Mouse (Mus musculus) MEL-GATA-1-ER (cell line): Measurements from ENCODE around the gene Frrs1.
A peak's percentile ranks its signal among the peaks of the same experiment; 100 is the strongest.

ENCODE experiments used
- DNase-seq: peaks from one replicate; pipeline ENCODE4 v3.0.0-alpha.2; 2012; ENCODE audit warnings: low read depth; ENCODE audit errors: extremely low read depth

Frrs1 gene

GRCm38 (mm10) chr3:116848099-116848498, 11.2 kb upstream of the Frrs1 start:
- no peak for DNase-seq

GRCm38 (mm10) chr3:116848936-116849335, 10.3 kb upstream of the Frrs1 start:
- DNase-seq = no peak

- no peak for DNase-seq
Observed at GRCm38 (mm10) chr3:116850376-116850775, 8.9 kb upstream of the Frrs1 start.

DNA sequence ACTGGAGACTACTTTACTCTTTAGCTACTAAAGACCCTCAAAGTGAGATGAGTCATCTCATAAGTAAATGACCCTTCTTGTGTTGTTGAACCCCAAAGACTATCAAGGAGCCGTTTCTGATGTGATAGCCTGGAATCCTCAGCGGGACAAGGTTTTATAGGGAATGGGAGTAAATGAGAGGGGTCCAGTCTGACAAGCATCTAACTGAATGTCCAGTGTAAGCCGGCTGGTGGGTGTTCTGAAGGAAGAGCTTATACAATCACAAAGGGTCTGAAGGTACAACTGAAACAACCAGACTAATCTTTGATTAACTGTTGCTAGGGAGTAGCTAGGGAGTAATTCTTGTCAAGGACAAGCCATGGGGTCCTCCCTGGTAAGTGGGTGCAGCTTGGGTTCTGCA, 6.8 kb upstream of the Frrs1 start:
- no peak for DNase-seq

GRCm38 (mm10) chr3:116857611-116858010, 1.7 kb upstream of the Frrs1 start:
- DNase-seq = peak; percentile 80

- no peak for DNase-seq
Observed at GRCm38 (mm10) chr3:116859752-116860151, 488 bp downstream of the Frrs1 start.

DNA sequence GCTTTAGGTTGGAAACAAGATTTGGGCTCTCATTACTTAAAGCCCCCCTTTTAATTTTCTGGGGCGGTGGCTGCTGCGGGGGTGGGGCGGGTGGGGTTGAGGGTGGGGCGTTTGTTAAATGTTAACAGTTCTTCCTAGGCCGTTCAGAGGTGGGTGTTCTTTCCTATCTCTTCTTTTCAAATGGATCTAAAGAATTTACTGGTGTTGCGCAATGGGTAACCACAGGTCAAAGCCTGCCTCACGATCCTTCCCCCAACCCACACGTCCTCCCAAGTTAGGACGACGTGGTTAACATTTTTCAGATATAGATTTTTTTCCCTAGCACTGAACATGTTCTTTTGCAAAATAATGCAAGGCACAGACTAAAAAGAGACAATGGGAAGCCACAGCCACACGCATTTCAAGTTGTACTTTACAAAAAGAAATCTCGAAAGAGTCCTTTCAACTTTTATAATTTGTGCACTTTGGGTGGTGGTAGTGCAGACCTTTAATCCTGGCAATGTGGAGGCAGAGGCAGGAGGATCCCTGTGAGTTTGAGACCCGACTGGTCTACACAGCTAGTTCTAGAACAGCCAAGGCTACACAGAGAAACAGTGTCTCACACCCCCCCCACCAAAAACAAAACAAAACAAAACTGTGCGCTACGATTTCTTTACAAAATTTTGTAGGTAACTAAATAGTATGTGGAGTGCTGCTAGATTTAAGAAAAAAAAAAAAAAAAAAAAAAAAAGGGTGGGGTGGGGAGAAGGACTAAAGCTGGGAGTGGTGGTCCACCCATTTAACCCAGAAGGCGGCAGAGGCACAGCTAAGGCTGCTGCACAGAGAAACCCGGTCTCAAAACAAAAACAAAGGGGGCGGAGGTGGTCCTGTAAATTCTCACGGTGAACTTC, 1.3 kb downstream of the Frrs1 start:
- peak; percentile 86 for DNase-seq

DNA sequence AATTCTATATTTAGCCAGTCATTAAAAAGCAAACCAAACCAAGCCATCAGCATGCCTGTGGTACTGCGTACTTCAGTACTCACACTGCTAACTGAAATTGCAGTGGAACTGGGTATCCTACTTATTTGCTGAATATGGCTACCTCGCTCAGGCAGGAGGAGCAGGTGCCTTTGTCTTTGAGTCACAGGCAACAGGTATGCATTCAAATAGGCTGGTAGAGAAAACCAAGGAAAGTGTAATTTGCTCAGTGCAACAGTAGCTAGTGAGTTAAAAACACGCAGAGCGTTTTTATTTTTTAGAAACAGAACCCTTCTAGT, 1.9 kb downstream of the Frrs1 start:
- no peak for DNase-seq

GRCm38 (mm10) chr3:116861540-116862067, 2.3 kb downstream of the Frrs1 start:
- peak; percentile 80 for DNase-seq

GRCm38 (mm10) chr3:116862621-116863020, 3.4 kb downstream of the Frrs1 start:
- DNase-seq = no peak

DNA sequence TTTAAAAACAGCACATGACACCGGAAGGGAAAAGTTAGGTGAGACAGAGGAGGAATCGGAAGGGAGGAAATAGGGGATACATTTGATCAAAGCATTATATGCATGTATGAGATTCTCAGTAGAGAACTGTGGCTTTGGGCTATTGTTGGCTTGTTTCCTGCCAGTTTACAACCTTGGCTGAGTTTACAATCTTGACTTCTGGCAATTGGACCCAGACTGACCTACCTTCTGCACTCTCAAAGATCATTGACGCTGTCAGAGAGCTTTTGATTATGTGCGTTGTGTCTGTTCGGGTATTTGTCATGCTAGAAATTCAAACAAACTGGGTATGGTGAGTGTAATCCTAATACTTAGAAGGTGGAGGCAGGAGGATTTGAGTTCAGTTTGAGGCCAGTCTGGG, 5.2 kb downstream of the Frrs1 start:
- DNase-seq = no peak

DNA sequence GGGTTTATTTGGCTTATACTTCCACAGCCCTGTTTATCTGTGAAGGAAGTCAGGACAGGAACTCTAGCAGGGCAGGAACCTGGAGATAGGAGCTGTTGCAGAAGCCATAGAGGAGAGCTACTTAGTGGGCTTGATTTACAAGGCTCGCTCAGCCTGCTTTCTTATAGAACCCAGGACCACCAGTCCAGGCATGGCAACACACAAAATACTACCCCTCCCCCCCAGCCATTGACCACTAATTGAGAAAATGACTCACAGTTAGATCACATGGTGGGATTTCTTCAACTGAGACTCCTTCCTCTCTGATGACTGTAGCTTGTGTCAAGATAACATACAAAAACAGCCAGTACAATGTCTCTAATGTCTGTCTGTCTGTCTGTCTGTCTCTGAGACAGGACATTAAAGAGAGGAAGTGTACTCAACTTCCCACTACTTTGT, 6.0 kb downstream of the Frrs1 start:
- DNase-seq = peak; percentile 91

- no peak for DNase-seq
Observed at GRCm38 (mm10) chr3:116870372-116870771, 11.1 kb downstream of the Frrs1 start.

DNA sequence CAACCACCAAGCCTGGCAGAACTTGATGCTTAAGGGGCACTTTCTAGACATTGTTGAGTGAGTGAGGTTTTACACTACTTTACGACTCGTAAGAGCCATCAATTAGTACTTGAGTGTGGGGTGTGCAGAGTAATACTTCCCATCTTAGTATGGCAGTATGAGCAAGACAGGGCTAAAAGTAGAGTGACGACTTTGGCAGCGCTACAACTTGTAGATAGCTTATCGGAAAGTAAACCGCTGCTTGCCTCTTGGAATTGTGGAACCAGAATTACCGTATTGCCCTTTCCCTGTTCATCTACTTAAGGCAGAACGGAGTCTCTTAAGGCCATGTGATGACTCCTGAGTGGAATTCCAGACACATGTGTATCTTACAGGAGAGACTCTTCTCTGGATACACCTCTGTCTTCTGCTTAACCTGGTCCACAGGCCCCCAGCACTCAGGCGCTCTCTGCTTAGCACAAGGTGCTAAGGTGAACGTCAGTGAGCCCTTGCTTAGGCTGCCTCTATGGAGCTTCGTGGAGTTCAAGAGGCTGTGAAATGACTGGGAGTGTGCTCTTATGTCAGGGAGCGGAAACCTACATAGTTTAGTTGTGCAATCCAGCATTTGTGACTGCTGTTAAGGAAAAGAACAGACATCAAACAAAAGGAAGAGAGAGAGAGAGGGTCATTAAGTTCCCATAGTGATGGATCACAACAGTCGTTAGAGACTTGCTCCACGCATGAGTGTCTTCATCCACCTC, 23.1 kb downstream of the Frrs1 start:
- no peak for DNase-seq

DNA sequence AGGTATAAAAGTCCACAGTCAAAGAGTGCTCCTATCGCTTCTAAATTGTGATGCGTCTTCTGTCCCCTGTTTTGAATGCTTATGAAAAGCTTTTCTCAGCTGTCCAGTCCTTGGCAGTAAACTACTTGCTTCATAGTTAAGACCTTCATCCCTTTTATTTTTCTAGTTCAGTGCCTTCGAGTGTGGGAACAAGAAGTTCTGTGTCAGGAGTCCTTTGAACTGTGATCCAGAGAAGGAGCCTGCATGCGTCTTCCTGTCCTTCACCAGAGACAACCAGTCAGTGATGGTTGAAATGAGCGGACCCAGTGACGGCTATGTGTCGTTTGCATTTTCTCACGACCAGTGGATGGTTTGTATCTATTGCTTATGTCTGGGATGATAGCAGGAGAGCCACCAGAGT, 25.7 kb downstream of the Frrs1 start:
- DNase-seq = no peak

DNA sequence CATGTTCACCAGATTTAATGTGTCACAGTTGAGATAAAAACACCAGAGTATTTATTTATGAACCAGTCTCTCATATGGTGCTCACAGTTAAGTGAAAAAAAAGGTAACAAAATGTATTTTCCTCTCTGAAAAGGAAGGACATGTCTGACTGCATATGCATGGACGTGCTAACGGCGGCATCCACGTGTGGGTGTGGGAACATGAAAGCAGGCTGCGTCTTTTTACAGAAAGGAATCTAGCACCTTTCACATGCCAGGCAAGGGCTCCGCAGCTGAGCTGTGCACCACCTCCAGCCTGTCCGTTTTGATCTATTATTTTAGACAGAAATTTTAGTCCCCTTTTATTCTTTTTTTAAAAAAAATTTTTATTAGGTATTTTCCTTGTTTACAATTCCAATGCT, 30.1 kb downstream of the Frrs1 start:
- DNase-seq = no peak

DNA sequence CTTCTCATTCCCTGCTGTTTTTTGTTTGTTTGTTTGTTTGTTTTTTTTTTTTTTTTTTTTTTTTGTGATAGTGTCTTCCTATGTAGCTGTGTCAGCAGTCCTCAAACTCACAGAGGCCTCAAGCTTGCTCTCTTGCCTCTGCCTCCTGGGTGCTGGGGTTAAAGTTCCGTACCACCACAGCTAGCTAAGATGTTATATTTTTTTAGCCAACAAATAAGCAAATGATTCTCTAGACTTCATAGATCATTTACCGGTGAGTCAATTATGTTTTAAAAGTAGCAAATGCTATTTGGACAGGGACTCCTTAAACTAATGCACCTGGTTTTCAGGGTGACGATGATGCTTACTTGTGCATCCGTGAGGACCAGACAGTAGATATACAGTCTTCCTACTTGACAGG, 31.3 kb downstream of the Frrs1 start:
- no peak for DNase-seq

- DNase-seq = no peak
Observed at GRCm38 (mm10) chr3:116891436-116892205, 32.4 kb downstream of the Frrs1 start.

DNA sequence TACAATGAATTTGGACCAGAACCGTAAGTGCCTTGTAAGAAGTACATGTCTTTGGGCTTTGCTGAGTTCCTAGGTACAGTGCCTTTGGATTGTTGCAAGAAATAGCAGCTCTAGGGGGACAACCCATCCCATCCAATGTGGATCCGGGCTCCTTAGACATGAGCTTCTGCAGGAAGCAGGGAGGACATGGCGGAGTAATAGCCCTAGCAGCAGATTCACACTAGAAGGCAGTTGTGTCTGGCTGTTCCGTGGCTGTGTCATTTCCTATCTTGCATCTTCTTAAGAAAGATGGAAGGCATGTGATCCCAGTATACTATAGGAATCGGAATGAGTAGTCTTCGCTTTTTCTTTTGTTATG, 32.9 kb downstream of the Frrs1 start:
- no peak for DNase-seq

DNA sequence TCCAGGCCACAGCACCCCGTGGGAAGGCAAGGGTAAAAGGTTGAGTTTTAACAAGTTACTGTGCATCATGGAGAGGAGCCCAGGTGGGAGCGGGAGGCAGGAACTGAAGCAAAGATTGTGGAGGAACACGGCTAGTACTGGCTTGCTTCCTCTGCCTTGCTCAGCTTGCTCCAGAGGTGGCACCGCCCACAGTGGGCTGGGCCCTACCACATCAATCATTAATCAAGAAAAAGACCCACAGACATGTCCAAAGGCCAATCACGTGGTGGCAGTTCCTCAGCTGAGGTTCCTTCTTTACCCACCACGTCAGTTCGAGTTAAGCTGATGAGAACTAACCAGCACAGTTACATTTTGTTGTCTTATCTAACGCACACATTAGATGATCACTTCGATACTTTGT, 33.6 kb downstream of the Frrs1 start:
- peak; percentile 35 for DNase-seq

DNA sequence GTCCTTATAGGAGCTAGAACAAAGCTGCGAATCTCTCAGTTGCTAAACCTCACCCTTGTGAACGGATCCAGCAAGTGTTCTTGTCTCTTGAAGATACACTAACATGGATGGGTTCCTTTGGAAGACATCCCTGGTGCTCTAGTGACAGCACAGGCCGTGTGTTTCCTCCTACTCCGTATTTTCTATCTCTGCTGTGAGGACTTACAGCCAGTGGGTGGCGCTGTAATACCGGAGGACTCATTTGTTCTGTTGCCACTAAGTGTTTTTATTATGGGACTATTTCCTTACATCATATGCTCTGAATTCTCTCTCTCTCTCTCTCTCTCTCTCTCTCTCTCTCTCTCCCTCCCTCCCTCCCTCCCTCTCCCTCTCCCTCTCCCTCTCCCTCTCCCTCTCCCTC, 44.9 kb downstream of the Frrs1 start:
- DNase-seq = peak; percentile 49

DNA sequence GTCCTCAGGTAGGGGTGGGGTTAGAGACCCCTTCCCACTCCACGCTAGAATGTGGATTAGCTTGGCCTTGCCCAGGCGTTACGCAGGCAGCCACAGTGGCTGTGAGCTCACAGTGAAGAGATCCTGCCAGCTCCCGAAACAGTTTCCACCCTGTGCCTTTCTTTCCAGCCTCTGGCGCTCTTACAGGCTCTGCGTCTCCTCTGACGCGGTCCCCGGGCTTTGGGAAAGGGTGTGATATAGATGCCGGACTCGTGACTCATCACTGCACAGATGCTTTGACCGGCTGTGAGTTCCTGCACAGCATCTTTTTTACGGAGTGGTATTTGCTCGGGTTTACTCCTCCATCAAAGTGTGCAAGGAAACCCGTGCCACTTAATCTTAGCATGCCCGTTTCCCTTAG, 46.6 kb downstream of the Frrs1 start:
- DNase-seq = no peak
